Mouse (Mus musculus): ENCODE results near the gene Rmdn3. TPM values are rescaled to one million over a fixed set of nuclear protein-coding genes. Genes with fewer than 3 reads are reported as not detected.
A peak's percentile ranks its signal among the peaks of the same experiment; 100 is the strongest.

The Rmdn3 gene
- polyA plus RNA-seq, 1 experiment from 2014 or later, result 34.9 TPM

- H3K4me3 ChIP-seq (ENCODE audit: low read depth, low read length), result no peak overlapping the region
- no peaks in the 10 kb centered on the region for H3K9me3 ChIP-seq (ENCODE audit: control insufficient read depth, low read depth, low read length)
- peak; percentile 34; the same call in 1 of the 2 replicates for ATAC-seq (ENCODE audit: insufficient number of reproducible peaks, insufficient read depth, low FRiP score, low read depth)
- H3K27me3 ChIP-seq (ENCODE audit: control insufficient read depth, insufficient read depth, low read length), result no peaks in the 10 kb centered on the region
- 0 out of 2 replicates have a peak overlapping the region, but pooled peaks have one; percentile 21 for H3K27ac ChIP-seq (ENCODE audit: low read length)
- no peak overlapping the region for H3K9ac ChIP-seq (replicated peaks; ENCODE audit: low read depth, low read length)
- H3K4me2 ChIP-seq (replicated peaks; ENCODE audit: low read depth, low read length), result no peak overlapping the region
- peaks cover 15% of the 10 kb centered on the region for H3K4me1 ChIP-seq (ENCODE audit: control insufficient read depth, insufficient read depth, low read length)
- 17% methylated on average over 13 of the region's 13 CpGs for WGBS
- H3K36me3 ChIP-seq (ENCODE audit: control insufficient read depth, insufficient read depth, low read length), result peaks cover 4% of the 10 kb centered on the region; the same call in 1 of the 2 replicates
Measured at GRCm38 (mm10) chr2:119172862-119173576, 16.2 kb upstream of the Rmdn3 start.

- no peak overlapping the region for H3K27ac ChIP-seq (ENCODE audit: low read length)
Measured at GRCm38 (mm10) chr2:119172446-119172845, 15.6 kb upstream of the Rmdn3 start.

GRCm38 (mm10) chr2:119171574-119171973 is 14.7 kb upstream of the Rmdn3 start:
- Histone ChIP-seq H3K4me3 (ENCODE audit: low read depth, low read length) (no peak overlapping the region), H3K27ac (ENCODE audit: low read length) (no peak overlapping the region), H3K9ac (replicated peaks; ENCODE audit: low read depth, low read length) (no peak overlapping the region), H3K27me3 (ENCODE audit: control insufficient read depth, insufficient read depth, low read length) (no peaks in the 10 kb centered on the region), H3K36me3 (ENCODE audit: control insufficient read depth, insufficient read depth, low read length) (no peaks in the 10 kb centered on the region; the same call in 1 of the 2 replicates), H3K4me2 (replicated peaks; ENCODE audit: low read depth, low read length) (no peak overlapping the region), H3K4me1 (ENCODE audit: control insufficient read depth, insufficient read depth, low read length) (peaks cover 15% of the 10 kb centered on the region), H3K9me3 (ENCODE audit: control insufficient read depth, low read depth, low read length) (no peaks in the 10 kb centered on the region)
- 56% methylated on average over 8 of the region's 8 CpGs for WGBS
- ATAC-seq (ENCODE audit: insufficient number of reproducible peaks, insufficient read depth, low FRiP score, low read depth), result no peak

More at GRCm38 (mm10) chr2:119172446-119172845, 15.6 kb upstream of the Rmdn3 start:
- no peak overlapping the region for H3K9ac ChIP-seq (replicated peaks; ENCODE audit: low read depth, low read length)
- H3K4me1 ChIP-seq (ENCODE audit: control insufficient read depth, insufficient read depth, low read length), result peaks cover 15% of the 10 kb centered on the region
- ATAC-seq (ENCODE audit: insufficient number of reproducible peaks, insufficient read depth, low FRiP score, low read depth), result no peak
- H3K9me3 ChIP-seq (ENCODE audit: control insufficient read depth, low read depth, low read length), result no peaks in the 10 kb centered on the region
- no peaks in the 10 kb centered on the region for H3K27me3 ChIP-seq (ENCODE audit: control insufficient read depth, insufficient read depth, low read length)
- peaks cover 4% of the 10 kb centered on the region; the same call in 1 of the 2 replicates for H3K36me3 ChIP-seq (ENCODE audit: control insufficient read depth, insufficient read depth, low read length)
- H3K4me2 ChIP-seq (replicated peaks; ENCODE audit: low read depth, low read length), result no peak overlapping the region
- no peak overlapping the region for H3K4me3 ChIP-seq (ENCODE audit: low read depth, low read length)
- WGBS, result 91% methylated on average over 7 of the region's 7 CpGs

- no peak for ATAC-seq (ENCODE audit: insufficient number of reproducible peaks, insufficient read depth, low FRiP score, low read depth)
- Histone ChIP-seq H3K4me3 (ENCODE audit: low read depth, low read length) (no peak overlapping the region), H3K9ac (replicated peaks; ENCODE audit: low read depth, low read length) (no peak overlapping the region), H3K27me3 (ENCODE audit: control insufficient read depth, insufficient read depth, low read length) (no peaks in the 10 kb centered on the region), H3K4me1 (ENCODE audit: control insufficient read depth, insufficient read depth, low read length) (peaks cover 15% of the 10 kb centered on the region), H3K27ac (ENCODE audit: low read length) (no peak overlapping the region), H3K9me3 (ENCODE audit: control insufficient read depth, low read depth, low read length) (no peaks in the 10 kb centered on the region), H3K36me3 (ENCODE audit: control insufficient read depth, insufficient read depth, low read length) (no peaks in the 10 kb centered on the region; the same call in 1 of the 2 replicates), H3K4me2 (replicated peaks; ENCODE audit: low read depth, low read length) (no peak overlapping the region)
- WGBS, result 91% methylated on average over 2 of the region's 2 CpGs
Measured at GRCm38 (mm10) chr2:119170282-119170681, 13.4 kb upstream of the Rmdn3 start.

GRCm38 (mm10) chr2:119167866-119168256 is 11.0 kb upstream of the Rmdn3 start:
- Histone ChIP-seq H3K4me1 (ENCODE audit: control insufficient read depth, insufficient read depth, low read length) (peaks cover 3% of the 10 kb centered on the region), H3K4me3 (ENCODE audit: low read depth, low read length) (peak overlapping the region; percentile 42), H3K27me3 (ENCODE audit: control insufficient read depth, insufficient read depth, low read length) (no peaks in the 10 kb centered on the region), H3K9ac (replicated peaks; ENCODE audit: low read depth, low read length) (0 out of 2 replicates have a peak overlapping the region, but pooled peaks have one; percentile 36), H3K27ac (ENCODE audit: low read length) (no peak overlapping the region), H3K9me3 (ENCODE audit: control insufficient read depth, low read depth, low read length) (no peaks in the 10 kb centered on the region), H3K36me3 (ENCODE audit: control insufficient read depth, insufficient read depth, low read length) (no peaks in the 10 kb centered on the region; the same call in 1 of the 2 replicates), H3K4me2 (replicated peaks; ENCODE audit: low read depth, low read length) (peak overlapping the region; percentile 96)
- under 1% methylated on average over 26 of the region's 26 CpGs for WGBS
- no peak for ATAC-seq (ENCODE audit: insufficient number of reproducible peaks, insufficient read depth, low FRiP score, low read depth)

GRCm38 (mm10) chr2:119166901-119167865 is 10.3 kb upstream of the Rmdn3 start, which contains the start of gene Gchfr:
Gchfr (plus strand) TSS chr2:119167773.
- Histone ChIP-seq H3K4me1 (ENCODE audit: control insufficient read depth, insufficient read depth, low read length) (no peaks in the 10 kb centered on the region), H3K27ac (ENCODE audit: low read length) (no peak within 1 kb of the TSS), H3K9ac (replicated peaks; ENCODE audit: low read depth, low read length) (0 out of 2 replicates have a peak within 1 kb of the TSS, but pooled peaks have one; percentile 36), H3K4me2 (replicated peaks; ENCODE audit: low read depth, low read length) (peak within 1 kb of the TSS; percentile 96), H3K4me3 (ENCODE audit: low read depth, low read length) (peak within 1 kb of the TSS; percentile 42), H3K27me3 (ENCODE audit: control insufficient read depth, insufficient read depth, low read length) (no peaks in the 10 kb centered on the region), H3K36me3 (ENCODE audit: control insufficient read depth, insufficient read depth, low read length) (no peaks in the 10 kb centered on the region; the same call in 1 of the 2 replicates), H3K9me3 (ENCODE audit: control insufficient read depth, low read depth, low read length) (no peaks in the 10 kb centered on the region)
- ATAC-seq (ENCODE audit: insufficient number of reproducible peaks, insufficient read depth, low FRiP score, low read depth), result peak; percentile 74
- WGBS, result under 1% methylated on average over 60 of the region's 60 CpGs

- no peak for ATAC-seq (ENCODE audit: insufficient number of reproducible peaks, insufficient read depth, low FRiP score, low read depth)
- Histone ChIP-seq H3K36me3 (ENCODE audit: control insufficient read depth, insufficient read depth, low read length) (no peaks in the 10 kb centered on the region), H3K4me3 (ENCODE audit: low read depth, low read length) (no peak overlapping the region), H3K27me3 (ENCODE audit: control insufficient read depth, insufficient read depth, low read length) (no peaks in the 10 kb centered on the region), H3K4me2 (replicated peaks; ENCODE audit: low read depth, low read length) (no peak overlapping the region), H3K27ac (ENCODE audit: low read length) (no peak overlapping the region), H3K4me1 (ENCODE audit: control insufficient read depth, insufficient read depth, low read length) (no peaks in the 10 kb centered on the region), H3K9me3 (ENCODE audit: control insufficient read depth, low read depth, low read length) (no peaks in the 10 kb centered on the region), H3K9ac (replicated peaks; ENCODE audit: low read depth, low read length) (no peak overlapping the region)
Measured at GRCm38 (mm10) chr2:119165401-119165800, 8.6 kb upstream of the Rmdn3 start.

GRCm38 (mm10) chr2:119163999-119164398 is 7.2 kb upstream of the Rmdn3 start:
- H3K27ac ChIP-seq (ENCODE audit: low read length), result no peak overlapping the region
- no peaks in the 10 kb centered on the region for H3K4me1 ChIP-seq (ENCODE audit: control insufficient read depth, insufficient read depth, low read length)
- H3K36me3 ChIP-seq (ENCODE audit: control insufficient read depth, insufficient read depth, low read length), result no peaks in the 10 kb centered on the region
- no peak overlapping the region for H3K9ac ChIP-seq (replicated peaks; ENCODE audit: low read depth, low read length)
- WGBS, result 87% methylated on average over 4 of the region's 4 CpGs
- no peak overlapping the region for H3K4me3 ChIP-seq (ENCODE audit: low read depth, low read length)
- H3K9me3 ChIP-seq (ENCODE audit: control insufficient read depth, low read depth, low read length), result no peaks in the 10 kb centered on the region
- H3K27me3 ChIP-seq (ENCODE audit: control insufficient read depth, insufficient read depth, low read length), result no peaks in the 10 kb centered on the region
- no peak for ATAC-seq (ENCODE audit: insufficient number of reproducible peaks, insufficient read depth, low FRiP score, low read depth)
- H3K4me2 ChIP-seq (replicated peaks; ENCODE audit: low read depth, low read length), result no peak overlapping the region

Data from stomach, embryonic 14.5 days (tissue).